Mouse (Mus musculus): ENCODE data around the gene Nhsl1. TPM values are rescaled to one million over a fixed set of nuclear protein-coding genes. Genes with fewer than 3 reads are reported as not detected.

Nhsl1 gene
- polyA plus RNA-seq, 1 experiment: 11.9 TPM

DNA sequence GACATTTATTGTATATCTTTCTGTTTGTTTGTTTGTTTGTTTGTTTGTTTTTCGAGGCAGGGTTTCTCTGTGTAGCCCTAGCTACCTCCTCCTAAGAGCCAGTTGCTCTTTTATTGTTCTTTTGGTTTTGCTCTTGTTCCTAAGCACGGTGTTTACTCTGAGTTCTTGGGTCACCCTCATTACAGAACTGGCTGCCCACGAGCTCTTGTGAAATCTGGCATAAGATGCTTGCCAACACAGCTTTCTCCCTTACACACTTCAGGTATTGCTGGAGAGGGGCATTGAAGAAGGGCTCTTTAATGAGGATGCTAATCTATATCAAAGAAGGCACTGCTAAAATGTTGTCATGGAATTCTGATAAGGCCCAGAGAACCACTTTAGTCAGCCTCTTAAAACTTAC lies 191.9 kb downstream of the Nhsl1 start:
- TF ChIP-seq CTCF (IDR thresholded peaks at IDR 0.05; ENCODE audit: control insufficient read depth, insufficient read depth, insufficient replicate concordance, low read depth, low read length): no peak
- TF ChIP-seq POLR2A (IDR thresholded peaks at IDR 0.05; ENCODE audit: control insufficient read depth, low read depth, low read length): no peak
- Histone ChIP-seq H3K36me3 (ENCODE audit: control insufficient read depth, insufficient read depth, low read length) (no peaks in the 10 kb centered on the region), H3K4me1 (ENCODE audit: control insufficient read depth, insufficient read depth, low read length) (no peaks in the 10 kb centered on the region; the same call in 1 of the 2 replicates), H3K27ac (ENCODE audit: control insufficient read depth, insufficient read depth, low read depth, low read length) (no peak overlapping the region), H3K27me3 (ENCODE audit: control insufficient read depth, insufficient read depth, low read length) (no peaks in the 10 kb centered on the region), H3K4me3 (ENCODE audit: control insufficient read depth, low read depth, low read length) (no peak overlapping the region)

GRCm38 (mm10) chr10:18511496-18511895 lies 192.7 kb downstream of the Nhsl1 start:
- Histone ChIP-seq H3K4me3 (ENCODE audit: control insufficient read depth, low read depth, low read length) (no peak overlapping the region), H3K27ac (ENCODE audit: control insufficient read depth, insufficient read depth, low read depth, low read length) (peak overlapping the region; percentile 29; the same call in 1 of the 2 replicates), H3K27me3 (ENCODE audit: control insufficient read depth, insufficient read depth, low read length) (no peaks in the 10 kb centered on the region), H3K4me1 (ENCODE audit: control insufficient read depth, insufficient read depth, low read length) (no peaks in the 10 kb centered on the region; the same call in 1 of the 2 replicates), H3K36me3 (ENCODE audit: control insufficient read depth, insufficient read depth, low read length) (no peaks in the 10 kb centered on the region)
- TF ChIP-seq POLR2A (IDR thresholded peaks at IDR 0.05; ENCODE audit: control insufficient read depth, low read depth, low read length) (no peak), CTCF (IDR thresholded peaks at IDR 0.05; ENCODE audit: control insufficient read depth, insufficient read depth, insufficient replicate concordance, low read depth, low read length) (no peak)

DNA sequence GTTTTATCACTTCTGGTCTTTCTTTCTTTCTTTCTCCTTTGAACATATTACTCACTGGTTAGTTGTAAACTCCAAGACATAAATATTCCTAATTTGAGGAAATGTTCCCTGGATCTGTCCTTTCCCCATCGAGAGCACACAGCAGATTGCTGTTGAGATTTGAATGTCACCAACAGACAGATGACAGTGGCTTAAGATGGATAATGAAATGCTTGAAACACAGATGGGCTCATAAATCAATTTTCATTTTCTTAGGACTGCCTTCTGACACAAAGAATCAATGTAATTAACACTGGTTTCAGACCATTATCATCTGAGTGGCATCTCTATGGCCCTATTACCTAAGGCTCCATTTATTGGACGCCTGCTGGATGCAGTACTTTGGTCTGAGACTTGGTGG lies 203.8 kb downstream of the Nhsl1 start:
- H3K27ac ChIP-seq (ENCODE audit: control insufficient read depth, insufficient read depth, low read depth, low read length): no peak overlapping the region
- peaks cover 11% of the 10 kb centered on the region for H3K4me1 ChIP-seq (ENCODE audit: control insufficient read depth, insufficient read depth, low read length)
- H3K36me3 ChIP-seq (ENCODE audit: control insufficient read depth, insufficient read depth, low read length): no peaks in the 10 kb centered on the region
- H3K27me3 ChIP-seq (ENCODE audit: control insufficient read depth, insufficient read depth, low read length): no peaks in the 10 kb centered on the region; the same call in 1 of the 2 replicates
- TF ChIP-seq CTCF (IDR thresholded peaks at IDR 0.05; ENCODE audit: control insufficient read depth, insufficient read depth, insufficient replicate concordance, low read depth, low read length): no peak
- no peak for TF ChIP-seq POLR2A (IDR thresholded peaks at IDR 0.05; ENCODE audit: control insufficient read depth, low read depth, low read length)
- no peak overlapping the region for H3K4me3 ChIP-seq (ENCODE audit: control insufficient read depth, low read depth, low read length)

DNA sequence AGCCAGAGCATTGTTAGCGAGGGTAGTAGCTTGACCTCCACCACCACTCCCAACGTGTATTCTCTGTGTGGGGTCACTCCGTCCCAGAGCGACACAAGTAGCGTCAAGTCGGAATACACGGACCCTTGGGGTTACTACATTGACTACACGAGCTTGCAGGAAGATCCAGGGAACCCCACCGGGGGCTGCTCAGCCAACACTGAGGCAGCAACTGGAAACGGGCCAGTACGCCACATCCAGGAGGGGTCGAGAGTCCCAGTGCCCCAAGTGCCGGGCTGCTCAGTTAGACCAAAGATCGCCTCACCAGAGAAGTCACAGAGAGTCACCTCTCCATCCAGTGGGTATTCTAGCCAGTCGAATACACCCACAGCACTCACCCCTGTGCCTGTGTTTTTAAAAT lies 206.5 kb downstream of the Nhsl1 start:
- no peak overlapping the region for H3K4me3 ChIP-seq (ENCODE audit: control insufficient read depth, low read depth, low read length)
- no peak overlapping the region for H3K27ac ChIP-seq (ENCODE audit: control insufficient read depth, insufficient read depth, low read depth, low read length)
- no peaks in the 10 kb centered on the region; the same call in 1 of the 2 replicates for H3K27me3 ChIP-seq (ENCODE audit: control insufficient read depth, insufficient read depth, low read length)
- no peak for TF ChIP-seq POLR2A (IDR thresholded peaks at IDR 0.05; ENCODE audit: control insufficient read depth, low read depth, low read length)
- TF ChIP-seq CTCF (IDR thresholded peaks at IDR 0.05; ENCODE audit: control insufficient read depth, insufficient read depth, insufficient replicate concordance, low read depth, low read length): no peak
- H3K4me1 ChIP-seq (ENCODE audit: control insufficient read depth, insufficient read depth, low read length): peaks cover 11% of the 10 kb centered on the region
- H3K36me3 ChIP-seq (ENCODE audit: control insufficient read depth, insufficient read depth, low read length): no peaks in the 10 kb centered on the region

- Histone ChIP-seq H3K4me3 (ENCODE audit: control insufficient read depth, low read depth, low read length) (no peak overlapping the region; the same call in 1 of the 2 replicates), H3K27me3 (ENCODE audit: control insufficient read depth, insufficient read depth, low read length) (no peaks in the 10 kb centered on the region; the same call in 1 of the 2 replicates), H3K27ac (ENCODE audit: control insufficient read depth, insufficient read depth, low read depth, low read length) (no peak overlapping the region), H3K36me3 (ENCODE audit: control insufficient read depth, insufficient read depth, low read length) (no peaks in the 10 kb centered on the region), H3K4me1 (ENCODE audit: control insufficient read depth, insufficient read depth, low read length) (peaks cover 11% of the 10 kb centered on the region)
- TF ChIP-seq POLR2A (IDR thresholded peaks at IDR 0.05; ENCODE audit: control insufficient read depth, low read depth, low read length): no peak
- no peak for TF ChIP-seq CTCF (IDR thresholded peaks at IDR 0.05; ENCODE audit: control insufficient read depth, insufficient read depth, insufficient replicate concordance, low read depth, low read length)
Measured at GRCm38 (mm10) chr10:18525726-18526125, 206.9 kb downstream of the Nhsl1 start.

DNA sequence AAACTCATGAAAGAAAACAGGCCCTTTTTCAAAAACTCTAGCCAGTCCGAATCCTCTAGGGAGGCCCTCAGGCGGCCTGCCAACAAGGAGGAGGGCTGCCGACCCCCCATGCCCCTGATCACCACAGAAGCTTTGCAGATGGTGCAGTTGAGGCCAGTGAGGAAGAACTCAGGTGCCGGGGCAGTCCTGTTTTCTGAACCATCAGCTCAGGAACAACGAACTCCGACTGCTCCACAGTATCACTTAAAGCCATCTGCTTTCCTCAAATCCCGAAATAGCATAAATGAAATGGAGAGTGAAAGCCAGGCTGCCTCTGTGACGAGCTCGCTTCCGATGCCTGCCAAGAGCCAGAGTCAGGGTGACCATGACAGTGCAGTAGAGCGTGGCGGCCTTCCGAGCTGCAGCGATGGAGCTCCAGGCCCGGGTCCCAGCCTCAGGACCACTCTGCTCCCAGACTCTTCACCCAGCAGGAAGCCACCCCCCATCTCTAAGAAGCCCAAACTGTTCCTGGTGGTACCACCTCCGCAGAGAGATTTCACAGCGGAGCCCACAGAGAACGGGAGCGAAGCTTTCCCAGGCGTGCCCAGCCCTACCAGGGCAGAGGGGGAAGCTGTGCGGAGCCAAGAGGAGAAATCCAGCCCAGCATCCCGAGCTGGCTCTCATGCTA lies 207.5 kb downstream of the Nhsl1 start:
- Histone ChIP-seq H3K27ac (ENCODE audit: control insufficient read depth, insufficient read depth, low read depth, low read length) (no peak overlapping the region), H3K4me1 (ENCODE audit: control insufficient read depth, insufficient read depth, low read length) (peaks cover 11% of the 10 kb centered on the region), H3K27me3 (ENCODE audit: control insufficient read depth, insufficient read depth, low read length) (no peaks in the 10 kb centered on the region; the same call in 1 of the 2 replicates), H3K36me3 (ENCODE audit: control insufficient read depth, insufficient read depth, low read length) (no peaks in the 10 kb centered on the region), H3K4me3 (ENCODE audit: control insufficient read depth, low read depth, low read length) (peak overlapping the region; percentile 10; the same call in 1 of the 2 replicates)
- TF ChIP-seq POLR2A (IDR thresholded peaks at IDR 0.05; ENCODE audit: control insufficient read depth, low read depth, low read length) (no peak), CTCF (IDR thresholded peaks at IDR 0.05; ENCODE audit: control insufficient read depth, insufficient read depth, insufficient replicate concordance, low read depth, low read length) (no peak)

DNA sequence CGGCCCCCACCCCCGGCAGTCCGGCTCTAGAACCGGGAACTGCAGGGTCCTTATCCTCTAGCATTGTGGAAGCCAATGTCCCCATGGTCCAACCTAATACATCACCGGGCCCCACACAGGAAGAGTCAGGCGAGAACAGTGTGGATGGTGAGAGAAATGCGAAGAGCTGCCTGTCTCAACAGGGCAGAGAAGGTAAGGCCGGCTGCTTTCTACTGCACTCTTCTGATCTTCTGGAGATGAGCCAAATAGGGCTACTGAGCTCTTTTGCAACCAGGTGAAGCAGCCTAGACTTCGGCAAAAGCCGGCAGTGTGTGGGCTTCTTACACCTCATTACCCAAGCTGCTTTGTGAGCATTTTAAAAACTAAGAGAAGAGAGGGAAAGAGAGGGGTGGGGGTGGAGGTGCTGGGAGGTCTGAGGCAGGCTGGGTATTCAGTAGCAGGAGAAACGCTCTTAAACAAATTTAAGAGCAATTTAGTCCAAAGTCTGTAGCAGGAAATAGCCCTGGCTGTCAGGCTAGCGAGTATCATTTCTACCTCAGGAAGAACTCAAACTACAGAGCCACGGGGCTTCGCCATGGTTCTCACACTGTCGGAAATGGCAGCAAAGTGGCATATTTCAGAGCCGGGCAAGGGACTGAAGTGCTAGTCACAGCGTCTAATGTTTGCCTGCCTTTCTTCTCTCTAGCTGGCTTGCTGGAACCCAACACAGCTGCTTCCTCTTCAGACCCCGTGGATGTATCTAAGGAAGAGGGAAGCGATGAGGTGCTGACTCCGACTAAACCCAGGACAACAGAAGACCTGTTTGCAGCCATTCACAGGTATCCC lies 208.3 kb downstream of the Nhsl1 start:
- Histone ChIP-seq H3K27me3 (ENCODE audit: control insufficient read depth, insufficient read depth, low read length) (no peaks in the 10 kb centered on the region; the same call in 1 of the 2 replicates), H3K27ac (ENCODE audit: control insufficient read depth, insufficient read depth, low read depth, low read length) (no peak overlapping the region), H3K4me3 (ENCODE audit: control insufficient read depth, low read depth, low read length) (no peak overlapping the region), H3K4me1 (ENCODE audit: control insufficient read depth, insufficient read depth, low read length) (peaks cover 14% of the 10 kb centered on the region), H3K36me3 (ENCODE audit: control insufficient read depth, insufficient read depth, low read length) (no peaks in the 10 kb centered on the region)
- TF ChIP-seq CTCF (IDR thresholded peaks at IDR 0.05; ENCODE audit: control insufficient read depth, insufficient read depth, insufficient replicate concordance, low read depth, low read length) (no peak), POLR2A (IDR thresholded peaks at IDR 0.05; ENCODE audit: control insufficient read depth, low read depth, low read length) (no peak)

Measured in testis, adult 2 months (tissue).